Mouse (Mus musculus): ENCODE results near the gene Bphl. TPM values are rescaled to one million over a fixed set of nuclear protein-coding genes. Genes with fewer than 3 reads are reported as not detected.
A peak's percentile ranks its signal among the peaks of the same experiment; 100 is the strongest.
"Not testable (repeated sequence)": the region's sequence is repeated elsewhere in the genome, so short reads cannot be mapped to it uniquely, and the experiment has no call there.

The Bphl gene
- polyA plus RNA-seq, 1 experiment from 2014 or later: 32.5 TPM

GRCm38 (mm10) chr13:34062466-34062865 lies 25.1 kb downstream of the Bphl start:
- Histone ChIP-seq H3K9me3 (ENCODE audit: control insufficient read depth, low read length) (no peaks in the 10 kb centered on the region; the same call in 1 of the 2 replicates), H3K4me2 (no peak overlapping the region), H3K27ac (ENCODE audit: low read depth, low read length) (no peak overlapping the region), H3K27me3 (ENCODE audit: control insufficient read depth, insufficient read depth, low read length) (no peaks in the 10 kb centered on the region), H3K4me3 (ENCODE audit: low read depth, low read length) (no peak overlapping the region), H3K9ac (ENCODE audit: low read length) (no peak overlapping the region), H3K36me3 (ENCODE audit: control insufficient read depth, insufficient read depth, low read length) (no peaks in the 10 kb centered on the region), H3K4me1 (ENCODE audit: control insufficient read depth, insufficient read depth, low read length) (no peaks in the 10 kb centered on the region)
- no peak for ATAC-seq (ENCODE audit: low FRiP score)
- WGBS: 88% methylated on average over 10 of the region's 10 CpGs
- DNase-seq (ENCODE audit: low spot score, missing footprints): peak; percentile 70

- no peaks in the 10 kb centered on the region for H3K36me3 ChIP-seq (ENCODE audit: control insufficient read depth, insufficient read depth, low read length)
- no peak overlapping the region for H3K27ac ChIP-seq (ENCODE audit: low read depth, low read length)
- H3K4me2 ChIP-seq: no peak overlapping the region
- DNase-seq (ENCODE audit: low spot score, missing footprints): no peak
- WGBS: 23% methylated on average over 1 of the region's 1 CpGs
- ATAC-seq (ENCODE audit: low FRiP score): no peak
- H3K9ac ChIP-seq (ENCODE audit: low read length): no peak overlapping the region
- peaks cover 5% of the 10 kb centered on the region; the same call in 1 of the 2 replicates for H3K4me1 ChIP-seq (ENCODE audit: control insufficient read depth, insufficient read depth, low read length)
- H3K4me3 ChIP-seq (ENCODE audit: low read depth, low read length): no peak overlapping the region
- no peaks in the 10 kb centered on the region for H3K27me3 ChIP-seq (ENCODE audit: control insufficient read depth, insufficient read depth, low read length)
- H3K9me3 ChIP-seq (ENCODE audit: control insufficient read depth, low read length): no peaks in the 10 kb centered on the region; the same call in 1 of the 2 replicates
Measured at GRCm38 (mm10) chr13:34066351-34066750, 29.0 kb downstream of the Bphl start.

- WGBS: 72% methylated on average over 4 of the region's 4 CpGs
- no peak overlapping the region for H3K4me2 ChIP-seq
- no peak overlapping the region for H3K27ac ChIP-seq (ENCODE audit: low read depth, low read length)
- ATAC-seq (ENCODE audit: low FRiP score) (no peak), DNase-seq (ENCODE audit: low spot score, missing footprints) (no peak)
- no peak overlapping the region for H3K4me3 ChIP-seq (ENCODE audit: low read depth, low read length)
- H3K9ac ChIP-seq (ENCODE audit: low read length): no peak overlapping the region
- no peaks in the 10 kb centered on the region for H3K27me3 ChIP-seq (ENCODE audit: control insufficient read depth, insufficient read depth, low read length)
- H3K36me3 ChIP-seq (ENCODE audit: control insufficient read depth, insufficient read depth, low read length): no peaks in the 10 kb centered on the region
- peaks cover 12% of the 10 kb centered on the region for H3K4me1 ChIP-seq (ENCODE audit: control insufficient read depth, insufficient read depth, low read length)
- no peaks in the 10 kb centered on the region for H3K9me3 ChIP-seq (ENCODE audit: control insufficient read depth, low read length)
Measured at GRCm38 (mm10) chr13:34070296-34070695, 32.9 kb downstream of the Bphl start.

GRCm38 (mm10) chr13:34071836-34072235 lies 34.4 kb downstream of the Bphl start:
- no peak overlapping the region for H3K4me3 ChIP-seq (ENCODE audit: low read depth, low read length)
- no peak overlapping the region for H3K4me2 ChIP-seq
- no peaks in the 10 kb centered on the region for H3K36me3 ChIP-seq (ENCODE audit: control insufficient read depth, insufficient read depth, low read length)
- no peak overlapping the region for H3K27ac ChIP-seq (ENCODE audit: low read depth, low read length)
- no peaks in the 10 kb centered on the region for H3K9me3 ChIP-seq (ENCODE audit: control insufficient read depth, low read length)
- DNase-seq (ENCODE audit: low spot score, missing footprints): no peak
- peaks cover 23% of the 10 kb centered on the region for H3K4me1 ChIP-seq (ENCODE audit: control insufficient read depth, insufficient read depth, low read length)
- H3K27me3 ChIP-seq (ENCODE audit: control insufficient read depth, insufficient read depth, low read length): no peaks in the 10 kb centered on the region
- no peak overlapping the region for H3K9ac ChIP-seq (ENCODE audit: low read length)
- ATAC-seq (ENCODE audit: low FRiP score): no peak
- 89% methylated on average over 6 of the region's 6 CpGs for WGBS

GRCm38 (mm10) chr13:34072847-34073246 lies 35.5 kb downstream of the Bphl start:
- H3K27ac ChIP-seq (ENCODE audit: low read depth, low read length): no peak overlapping the region
- WGBS: 42% methylated on average over 3 of the region's 3 CpGs
- ATAC-seq (ENCODE audit: low FRiP score) (peak; percentile 34; the same call in 1 of the 2 replicates), DNase-seq (ENCODE audit: low spot score, missing footprints) (no peak)
- no peak overlapping the region for H3K4me2 ChIP-seq
- H3K27me3 ChIP-seq (ENCODE audit: control insufficient read depth, insufficient read depth, low read length): no peaks in the 10 kb centered on the region
- no peak overlapping the region for H3K4me3 ChIP-seq (ENCODE audit: low read depth, low read length)
- no peaks in the 10 kb centered on the region for H3K36me3 ChIP-seq (ENCODE audit: control insufficient read depth, insufficient read depth, low read length)
- no peak overlapping the region for H3K9ac ChIP-seq (ENCODE audit: low read length)
- no peaks in the 10 kb centered on the region for H3K9me3 ChIP-seq (ENCODE audit: control insufficient read depth, low read length)
- peaks cover 27% of the 10 kb centered on the region for H3K4me1 ChIP-seq (ENCODE audit: control insufficient read depth, insufficient read depth, low read length)

GRCm38 (mm10) chr13:34074441-34074840 lies 37.0 kb downstream of the Bphl start:
- not testable (repeated sequence) for H3K4me2 ChIP-seq; H3K36me3 ChIP-seq (ENCODE audit: control insufficient read depth, insufficient read depth, low read length); ATAC-seq (ENCODE audit: low FRiP score); H3K4me3 ChIP-seq (ENCODE audit: low read depth, low read length); H3K27me3 ChIP-seq (ENCODE audit: control insufficient read depth, insufficient read depth, low read length); H3K27ac ChIP-seq (ENCODE audit: low read depth, low read length); DNase-seq (ENCODE audit: low spot score, missing footprints); H3K9me3 ChIP-seq (ENCODE audit: control insufficient read depth, low read length); H3K9ac ChIP-seq (ENCODE audit: low read length)
- peaks cover 30% of the 10 kb centered on the region for H3K4me1 ChIP-seq (ENCODE audit: control insufficient read depth, insufficient read depth, low read length)
- WGBS: 94% methylated on average over 11 of the region's 17 CpGs

GRCm38 (mm10) chr13:34075893-34076292 lies 38.5 kb downstream of the Bphl start:
- DNase-seq (ENCODE audit: low spot score, missing footprints): peak; percentile 87
- not testable (repeated sequence) for H3K27ac ChIP-seq (ENCODE audit: low read depth, low read length); H3K36me3 ChIP-seq (ENCODE audit: control insufficient read depth, insufficient read depth, low read length); H3K9me3 ChIP-seq (ENCODE audit: control insufficient read depth, low read length); H3K27me3 ChIP-seq (ENCODE audit: control insufficient read depth, insufficient read depth, low read length); ATAC-seq (ENCODE audit: low FRiP score); H3K9ac ChIP-seq (ENCODE audit: low read length)
- H3K4me2 ChIP-seq: peak overlapping the region; percentile 95
- 64% methylated on average over 6 of the region's 6 CpGs for WGBS
- peaks cover 25% of the 10 kb centered on the region for H3K4me1 ChIP-seq (ENCODE audit: control insufficient read depth, insufficient read depth, low read length)
- H3K4me3 ChIP-seq (ENCODE audit: low read depth, low read length): peak overlapping the region; percentile 64; the same call in 1 of the 2 replicates

- Histone ChIP-seq H3K36me3 (ENCODE audit: control insufficient read depth, insufficient read depth, low read length) (no peaks in the 10 kb centered on the region), H3K4me3 (ENCODE audit: low read depth, low read length) (peak overlapping the region; percentile 64), H3K4me2 (peak overlapping the region; percentile 95), H3K4me1 (ENCODE audit: control insufficient read depth, insufficient read depth, low read length) (peaks cover 25% of the 10 kb centered on the region), H3K9me3 (ENCODE audit: control insufficient read depth, low read length) (no peaks in the 10 kb centered on the region), H3K9ac (ENCODE audit: low read length) (peak overlapping the region; percentile 85), H3K27me3 (ENCODE audit: control insufficient read depth, insufficient read depth, low read length) (no peaks in the 10 kb centered on the region), H3K27ac (ENCODE audit: low read depth, low read length) (peak overlapping the region; percentile 68)
- WGBS: 45% methylated on average over 20 of the region's 20 CpGs
- DNase-seq (ENCODE audit: low spot score, missing footprints) (peak; percentile 93), ATAC-seq (ENCODE audit: low FRiP score) (peak; percentile 56)
Measured at GRCm38 (mm10) chr13:34076561-34077491, 39.4 kb downstream of the Bphl start.

GRCm38 (mm10) chr13:34077492-34078271 lies 40.3 kb downstream of the Bphl start, which contains the start of gene Tubb2a:
Gene Tubb2a, minus strand, starts transcription at chr13:34078007.
- DNase-seq (ENCODE audit: low spot score, missing footprints) (peak; percentile 98), ATAC-seq (ENCODE audit: low FRiP score) (peak; percentile 91)
- 1% methylated on average over 36 of the region's 45 CpGs for WGBS

More at GRCm38 (mm10) chr13:34077492-34078271, 40.3 kb downstream of the Bphl start, which contains the start of gene Tubb2a:
- Histone ChIP-seq H3K4me1 (ENCODE audit: control insufficient read depth, insufficient read depth, low read length) (peaks cover 22% of the 10 kb centered on the region), H3K4me2 (peak within 1 kb of the TSS; percentile 95), H3K9me3 (ENCODE audit: control insufficient read depth, low read length) (no peaks in the 10 kb centered on the region), H3K27ac (ENCODE audit: low read depth, low read length) (peak within 1 kb of the TSS; percentile 68), H3K9ac (ENCODE audit: low read length) (peak within 1 kb of the TSS; percentile 85), H3K36me3 (ENCODE audit: control insufficient read depth, insufficient read depth, low read length) (no peaks in the 10 kb centered on the region), H3K27me3 (ENCODE audit: control insufficient read depth, insufficient read depth, low read length) (no peaks in the 10 kb centered on the region), H3K4me3 (ENCODE audit: low read depth, low read length) (peak within 1 kb of the TSS; percentile 64)
